Mouse (Mus musculus): ENCODE measurements at regions not wholly inside any gene's neighbourhood (a gene's known extent, or its start where the extent isn't known, plus 50 kb on each side); places are given as distances from the start of the nearest gene placed in this dataset.

- DNase-seq: no peak
Measured at GRCm38 (mm10) chr7:71873817-71874216, 432.6 kb downstream of the Mctp2 start.

DNA sequence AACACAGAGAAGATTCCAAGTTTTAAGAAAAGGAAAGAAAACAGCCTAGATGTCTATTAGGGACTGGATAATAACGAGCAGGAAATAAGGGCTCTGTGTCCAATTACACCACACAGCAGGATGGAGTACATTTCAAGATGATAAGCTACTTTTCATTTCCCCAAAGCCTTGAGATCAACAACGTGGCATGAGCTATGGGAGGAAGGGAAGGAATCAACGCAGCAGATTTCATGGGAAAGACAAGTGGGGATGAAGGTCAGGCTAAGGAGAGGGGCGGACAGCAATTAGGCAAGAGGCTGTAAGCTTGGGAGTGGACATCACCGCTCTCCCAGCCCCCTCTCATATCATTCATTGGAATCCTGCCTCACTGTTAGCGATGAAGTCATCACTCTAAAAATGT lies 433.5 kb downstream of the Mctp2 start:
- no peak for DNase-seq

DNA sequence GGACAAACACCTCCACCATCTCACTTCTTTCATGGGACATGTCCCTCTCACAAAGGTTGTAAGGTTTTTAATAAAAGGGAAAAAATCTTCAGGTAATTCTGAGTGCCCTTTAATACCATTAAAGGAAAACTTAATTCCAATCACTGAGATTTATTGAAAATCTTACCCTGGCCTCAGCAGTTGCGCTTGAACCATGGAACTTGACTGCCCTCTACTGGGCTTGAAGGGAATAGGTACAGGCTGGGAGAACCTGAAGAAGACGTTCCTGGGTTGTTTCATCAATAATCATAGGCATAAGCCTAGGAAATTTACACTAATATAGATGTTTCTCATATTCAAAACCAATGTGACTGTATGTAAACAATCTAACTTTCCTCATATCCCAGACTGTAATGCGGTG lies 439.3 kb downstream of the Mctp2 start:
- peak; percentile 74 for DNase-seq

DNA sequence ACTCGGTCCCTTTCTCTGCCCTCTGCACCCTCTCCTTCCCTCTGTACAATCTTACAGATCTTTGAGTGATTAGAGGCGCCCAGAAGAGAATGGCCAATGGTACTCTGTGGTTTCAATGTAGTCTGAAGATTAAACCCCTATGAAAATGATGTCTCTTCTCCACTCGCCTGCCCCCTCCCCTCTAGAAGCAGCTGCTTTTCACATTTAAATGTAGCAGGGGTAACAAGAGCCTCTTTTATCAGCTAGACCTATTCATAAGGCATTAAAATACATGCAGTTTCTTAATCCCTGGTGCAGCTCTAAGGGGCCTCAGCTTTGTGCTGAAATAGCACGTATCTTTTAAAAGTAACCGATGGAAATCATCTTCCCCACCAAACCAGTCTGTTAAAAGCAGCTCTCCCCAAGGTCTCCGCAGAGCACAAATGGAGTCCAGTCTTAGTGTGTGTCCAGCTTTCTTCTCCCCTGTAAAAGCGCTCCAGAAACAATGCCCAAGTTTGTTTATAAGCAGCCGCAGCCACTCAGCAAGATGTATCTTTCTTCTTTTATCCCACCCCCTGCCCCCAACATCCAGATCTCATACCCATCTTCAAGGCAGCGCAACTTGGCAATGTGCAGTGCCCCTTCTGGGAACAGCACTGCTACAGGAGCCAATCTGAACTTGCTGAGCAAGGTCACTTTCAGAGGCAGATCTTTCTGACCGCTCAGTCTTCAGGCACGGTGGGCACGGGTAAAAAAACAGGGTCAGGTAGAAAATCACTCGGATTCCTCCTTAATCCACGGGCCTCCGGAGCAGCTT lies 440.8 kb downstream of the Mctp2 start:
- no peak for DNase-seq

GRCm38 (mm10) chr7:71852864-71853263 lies 453.5 kb downstream of the Mctp2 start:
- no peak for DNase-seq

DNA sequence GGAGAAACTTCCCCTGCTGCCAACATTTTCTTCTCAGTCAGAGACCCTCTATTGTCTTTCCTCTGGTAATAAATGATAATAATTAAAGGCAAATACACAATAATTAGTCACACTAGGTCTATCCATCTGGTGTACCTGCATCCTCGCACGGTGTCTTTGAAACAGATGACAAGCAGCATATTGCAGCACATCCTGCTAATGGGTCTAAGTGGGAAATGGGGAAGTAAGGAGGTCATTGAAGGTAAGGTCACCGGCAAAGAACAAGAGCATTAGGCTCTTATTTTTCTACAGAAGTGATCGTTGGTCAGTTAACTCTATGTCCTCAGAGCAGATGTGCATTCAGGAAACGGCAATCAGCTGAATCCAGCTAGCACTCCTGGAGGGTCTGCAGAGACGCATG lies 457.2 kb downstream of the Mctp2 start:
- DNase-seq: no peak

- DNase-seq: peak; percentile 8
Measured at GRCm38 (mm10) chr7:71837845-71838244, 468.6 kb downstream of the Mctp2 start.

DNA sequence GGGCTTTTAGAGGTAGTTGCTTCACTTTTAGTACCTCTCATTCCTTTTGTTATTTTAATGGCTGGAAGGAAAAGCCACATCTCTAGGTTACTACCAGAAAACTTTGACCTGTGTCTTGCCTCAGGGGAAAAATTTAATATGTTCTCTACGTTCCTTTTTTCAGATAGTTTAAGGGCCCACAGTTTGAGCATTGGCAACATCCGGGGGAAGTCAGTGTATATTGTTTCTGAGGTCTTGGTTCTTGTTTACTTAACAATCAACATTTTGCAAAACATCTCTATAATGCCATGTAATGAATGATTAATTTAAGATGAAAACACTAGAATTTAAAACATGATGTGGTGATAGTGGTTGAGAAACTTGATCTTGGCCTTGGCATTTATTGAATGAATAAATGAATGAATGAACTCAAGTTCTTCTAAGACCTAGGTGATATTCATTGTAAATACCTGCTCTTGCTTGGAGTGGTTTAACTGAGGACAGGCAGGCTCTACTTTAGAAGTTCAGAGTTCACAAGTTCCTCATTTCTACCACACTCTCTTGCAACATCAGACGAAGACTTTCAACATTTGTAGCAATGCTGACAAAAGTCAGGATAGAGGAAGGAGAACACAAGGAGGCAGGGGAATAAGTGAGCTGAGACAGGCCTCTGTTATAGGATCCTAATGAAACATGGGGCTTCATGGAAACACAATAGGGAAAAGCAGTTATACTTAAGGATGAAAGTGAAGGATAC lies 474.4 kb downstream of the Mctp2 start:
- DNase-seq: no peak

DNA sequence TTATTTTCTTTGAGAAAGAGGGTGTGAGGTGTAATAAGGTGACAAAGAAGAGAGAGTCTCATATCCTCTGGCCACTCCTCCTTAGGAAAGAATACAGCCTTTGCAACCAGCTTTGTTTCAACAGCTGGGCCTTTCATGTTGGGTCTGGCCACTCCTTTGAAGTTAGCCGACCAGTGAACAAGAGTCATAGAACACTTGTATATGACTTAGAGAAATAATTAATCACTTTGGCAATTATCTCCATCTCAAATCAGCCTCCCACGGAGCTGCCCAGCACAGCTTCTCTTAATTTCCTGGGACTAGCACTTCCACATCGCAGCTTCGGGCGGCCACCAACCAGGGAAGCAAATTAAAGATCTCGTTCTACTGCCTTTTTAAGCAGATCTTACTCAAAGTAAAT lies 476.8 kb downstream of the Mctp2 start:
- no peak for DNase-seq

- DNase-seq: no peak
Measured at GRCm38 (mm10) chr7:71816138-71816537, 464.9 kb upstream of the Gm10295 start.

GRCm38 (mm10) chr7:71794201-71794600 lies 442.9 kb upstream of the Gm10295 start:
- DNase-seq: no peak

- no peak for DNase-seq
Measured at GRCm38 (mm10) chr7:71788401-71788800, 437.1 kb upstream of the Gm10295 start.

DNA sequence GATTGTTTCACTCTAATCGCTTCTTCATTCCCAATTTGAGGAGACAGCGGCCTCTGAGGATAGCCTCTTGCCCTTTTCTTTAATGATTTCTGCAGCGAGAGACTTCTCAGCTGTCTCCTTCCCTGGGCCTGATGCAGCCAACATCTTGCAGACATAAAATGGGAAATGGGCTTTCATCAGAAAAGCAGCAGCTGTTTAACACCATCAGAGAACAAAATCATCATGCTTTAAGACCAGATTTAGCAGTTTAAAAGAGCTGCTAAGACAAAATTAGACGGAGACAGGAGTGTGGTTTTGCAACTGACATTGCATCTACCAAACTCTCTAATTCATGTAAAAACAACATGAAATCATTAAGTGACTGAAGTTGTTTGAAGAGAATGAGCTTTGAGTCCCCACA lies 431.2 kb upstream of the Gm10295 start:
- peak; percentile 16 for DNase-seq

DNA sequence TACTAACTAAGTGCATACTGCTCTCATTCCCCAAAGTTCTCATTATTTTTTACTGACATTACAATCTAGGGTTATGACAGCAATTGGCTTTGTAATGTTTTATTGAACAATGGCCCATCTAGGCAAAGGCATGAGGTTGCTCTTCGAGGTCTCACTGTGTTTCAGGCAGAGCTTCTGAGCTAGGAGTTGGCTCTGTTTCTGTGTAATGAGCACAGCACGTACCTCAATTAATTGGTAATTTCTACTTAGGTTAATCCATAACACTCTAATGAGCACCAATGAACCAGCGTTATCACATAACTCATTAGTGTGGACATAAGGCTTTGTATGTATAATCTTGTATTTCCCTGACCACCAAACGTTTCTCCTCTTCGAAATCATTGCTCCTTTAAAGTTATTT lies 398.6 kb upstream of the Gm10295 start:
- no peak for DNase-seq

DNA sequence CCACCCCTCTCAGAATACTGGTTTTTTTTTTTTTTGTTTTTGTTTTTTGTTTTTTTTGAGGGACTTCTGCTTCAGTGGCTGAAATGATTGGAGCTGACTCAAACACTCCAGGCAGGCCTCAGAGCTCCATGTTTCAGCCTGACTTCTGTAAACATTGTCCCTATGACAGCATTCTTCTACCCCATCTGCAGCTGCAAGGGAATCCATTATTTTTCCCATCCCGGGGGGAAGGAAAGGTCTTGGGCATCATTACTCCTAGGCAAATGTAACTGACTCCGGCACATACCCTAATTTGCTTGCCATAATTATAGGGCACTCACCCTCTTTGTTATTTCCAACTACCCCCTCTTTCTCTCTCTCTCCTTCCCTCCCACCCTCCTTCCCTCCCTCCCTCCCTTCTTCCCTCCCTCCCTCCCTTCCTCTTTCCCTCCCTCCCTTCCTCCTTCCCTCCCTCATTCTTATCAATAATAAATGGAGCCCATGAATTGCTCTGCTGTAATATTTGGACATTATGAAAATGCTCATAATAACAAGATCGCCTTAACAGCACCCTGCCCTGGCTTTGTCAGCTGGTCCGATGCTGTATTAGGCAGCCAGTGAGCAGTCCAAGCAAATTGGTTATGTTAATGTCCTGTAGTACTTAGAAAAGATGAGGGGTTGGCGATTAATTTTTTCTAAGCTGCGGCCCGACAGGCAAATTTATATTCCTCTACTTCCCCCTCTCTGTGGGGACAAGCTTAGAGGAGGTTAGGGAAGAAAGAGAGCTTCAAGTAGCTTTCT lies 395.0 kb upstream of the Gm10295 start:
- no peak for DNase-seq

DNA sequence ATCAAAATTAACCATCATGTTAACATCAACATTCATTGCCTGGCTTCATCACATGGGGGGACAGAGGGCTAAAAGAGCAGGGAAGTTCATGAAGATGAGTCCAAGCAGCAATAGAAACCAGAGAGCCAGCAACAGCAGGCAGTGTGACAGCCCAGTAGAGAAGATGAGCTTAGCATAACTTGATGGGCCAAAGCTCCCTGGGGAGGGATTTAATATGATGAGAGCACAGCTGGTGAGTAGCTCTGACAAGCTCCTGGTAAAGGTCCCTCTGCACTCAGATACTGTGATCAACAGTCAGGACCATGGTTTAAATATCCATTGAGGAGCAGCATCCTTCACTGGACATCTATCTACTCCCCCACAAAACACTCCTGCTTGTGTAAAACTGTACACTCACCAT lies 377.2 kb upstream of the Gm10295 start:
- DNase-seq: no peak

GRCm38 (mm10) chr7:71708209-71708608 lies 356.9 kb upstream of the Gm10295 start:
- no peak for DNase-seq

DNA sequence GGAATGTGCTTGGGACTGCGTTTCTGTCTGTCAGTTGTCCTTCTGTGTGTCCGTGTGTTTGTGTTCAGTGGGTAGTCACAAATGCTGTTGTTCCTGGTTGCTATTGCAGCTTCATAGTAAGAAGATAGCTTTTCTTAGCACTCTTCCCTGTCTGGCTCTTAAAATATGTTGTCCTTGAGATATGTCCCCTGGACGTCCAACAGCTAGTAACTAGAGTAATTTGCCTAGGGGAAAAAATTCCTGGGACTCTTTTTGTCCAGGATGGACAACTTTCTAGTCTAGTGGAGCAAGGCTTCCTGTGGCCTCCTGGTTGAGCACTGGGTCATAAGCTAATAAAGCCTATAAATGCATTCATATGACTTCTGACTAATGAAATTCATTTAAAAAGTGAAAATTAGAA lies 354.9 kb upstream of the Gm10295 start:
- no peak for DNase-seq

DNA sequence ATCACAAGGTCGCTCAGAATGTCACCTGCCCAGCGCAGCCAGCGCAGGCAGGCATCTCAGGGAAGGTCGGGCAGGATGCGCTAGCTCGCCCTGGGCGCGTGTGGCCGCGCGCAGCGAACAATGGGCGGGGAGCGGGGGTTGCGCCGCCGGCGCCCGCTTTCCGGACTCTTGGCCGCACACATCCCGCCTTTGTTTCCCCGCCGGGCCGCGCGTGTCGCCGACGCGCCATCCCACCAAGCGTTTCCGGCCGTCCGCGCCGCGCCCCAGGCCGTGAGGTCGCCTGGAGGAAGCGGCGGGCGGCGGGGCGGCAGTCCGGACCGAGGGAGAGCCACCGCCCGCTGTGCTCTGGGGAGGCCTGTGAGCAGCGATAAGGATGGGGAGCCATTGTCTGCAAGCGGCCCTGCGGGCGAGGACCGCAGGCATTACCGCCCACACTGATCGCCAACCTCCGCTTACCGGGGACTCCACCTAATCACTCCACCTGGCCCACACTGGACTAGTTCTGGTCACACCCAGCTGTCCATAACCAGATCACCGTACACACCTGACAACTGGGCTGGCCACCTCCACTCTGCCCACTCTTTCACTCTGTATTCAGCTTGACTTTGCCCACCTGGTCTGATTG lies 354.3 kb upstream of the Gm10295 start:
- peak; percentile 87 for DNase-seq

DNA sequence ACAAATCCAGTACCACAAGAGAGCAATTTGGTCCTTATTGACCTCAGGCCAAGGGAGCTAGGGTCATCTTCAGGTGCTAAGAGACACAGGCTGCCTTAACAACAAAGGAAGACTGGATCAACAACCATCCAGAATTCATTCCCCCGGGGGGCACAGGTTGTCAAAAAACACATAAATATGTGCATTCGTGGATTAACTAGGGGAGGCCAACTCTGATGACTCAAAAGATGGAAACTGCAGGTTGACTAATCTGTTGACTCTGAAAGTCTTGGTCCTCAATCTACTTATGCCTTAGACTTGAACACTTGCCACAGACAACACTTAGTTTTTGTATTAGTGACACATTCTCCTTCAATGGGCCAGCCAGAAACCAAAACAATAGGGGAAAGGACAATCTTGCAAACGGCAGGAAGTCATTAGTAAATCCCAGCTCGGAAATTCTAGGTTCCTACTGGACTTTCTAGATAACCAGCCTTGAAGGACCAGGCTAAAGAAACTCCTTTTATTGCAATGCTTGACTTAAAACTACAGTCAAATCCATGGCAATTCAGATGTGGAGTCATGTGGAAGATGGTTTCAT lies 353.5 kb upstream of the Gm10295 start:
- peak; percentile 21 for DNase-seq
